21 mouse cellular contexts compared by ENCODE assay signal in the genomic region with DNA sequence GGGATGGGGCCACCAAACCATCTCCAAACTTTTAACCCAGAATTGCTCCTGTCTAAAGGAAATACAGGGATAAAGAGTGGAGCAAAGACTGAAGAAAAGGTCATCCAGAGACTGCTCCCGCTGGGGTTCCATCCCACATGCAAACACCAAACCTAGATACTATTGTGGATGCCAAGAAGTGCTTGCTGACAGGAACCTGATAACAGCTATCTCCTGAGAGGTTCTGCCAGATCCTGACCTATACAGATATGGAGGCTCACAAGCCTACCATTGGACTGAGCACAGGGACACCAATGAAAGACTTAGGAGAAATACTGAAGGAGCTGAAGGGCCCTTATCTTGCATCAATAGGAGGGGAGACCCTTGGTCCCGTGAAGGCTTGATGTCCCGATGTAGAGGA.
DNase-seq lines count a peak whose midpoint lies in the region; ATAC-seq and TF ChIP-seq lines count a peak whose summit lies in the region.
"Had no signal": no experiment of that assay in that cellular context is flagged by ENCODE, and none has a peak within 500 bp of the region (broad histone marks: within the 10 kb centered on the region; RNA-seq: fewer than 3 reads in every experiment).

No protein-coding gene starts in this region.

- no peak overlapping the region for H3K4me3 ChIP-seq in liver, embryonic 11.5 days (ENCODE audit: low read depth, low read length)
- H3K4me3 ChIP-seq in liver, embryonic 14.5 days (ENCODE audit: insufficient read depth in 1 of 2, low read depth in 2 of 2, low read length in 2 of 2), result no peak overlapping the region
- H3K4me3 ChIP-seq in kidney, embryonic 15.5 days (replicated peaks), result no peak overlapping the region
- no peak overlapping the region for H3K4me3 ChIP-seq in forebrain, embryonic 15.5 days
- H3K4me3 ChIP-seq: embryonic facial prominence, embryonic 15.5 days; erythroblast, embryonic 14.5 days; gastrocnemius, adult 2 months; hindbrain, embryonic 12.5 days had no signal

- peak; percentile 43 for ATAC-seq in liver, embryonic 11.5 days (replicated peaks; ENCODE audit: low FRiP score)
- peak; percentile 35; the same call in 1 of the 2 replicates for ATAC-seq in liver, embryonic 14.5 days (ENCODE audit: insufficient read depth)
- ATAC-seq in megakaryocyte progenitor cell, adult 5-6 weeks (replicated peaks; ENCODE audit: poor library complexity), result peak; percentile 39; the same call in 1 of the 2 replicates
- ATAC-seq in kidney, embryonic 15.5 days (replicated peaks; ENCODE audit: low FRiP score), result no peak
- no peak for ATAC-seq in forebrain, embryonic 15.5 days (replicated peaks)
- ATAC-seq: hindbrain, embryonic 16.5 days had no signal

- WGBS in liver, embryonic 11.5 days, result 61% methylated on average over 3 of the region's 3 CpGs
- WGBS in liver, embryonic 14.5 days (ENCODE audit: insufficient replicate concordance), result 45% methylated on average over 3 of the region's 3 CpGs
- WGBS in kidney, embryonic 15.5 days, result 89% methylated on average over 3 of the region's 3 CpGs
- WGBS in forebrain, embryonic 15.5 days, result 92% methylated on average over 3 of the region's 3 CpGs

- no peak overlapping the region for H3K4me2 ChIP-seq in liver, embryonic 11.5 days
- H3K4me2 ChIP-seq in liver, embryonic 14.5 days (ENCODE audit: low read depth), result no peak overlapping the region
- no peak overlapping the region for H3K4me2 ChIP-seq in kidney, embryonic 15.5 days
- H3K4me2 ChIP-seq in forebrain, embryonic 15.5 days (replicated peaks), result no peak overlapping the region
- H3K4me2 ChIP-seq: embryonic facial prominence, embryonic 15.5 days; hindbrain, embryonic 12.5 days had no signal

- no peak overlapping the region for H3K27ac ChIP-seq in liver, embryonic 11.5 days (ENCODE audit: low read depth, low read length)
- H3K27ac ChIP-seq in liver, embryonic 14.5 days, result no peak overlapping the region
- no peak overlapping the region for H3K27ac ChIP-seq in kidney, embryonic 15.5 days
- H3K27ac ChIP-seq in forebrain, embryonic 15.5 days (replicated peaks), result no peak overlapping the region
- H3K27ac ChIP-seq: embryonic facial prominence, embryonic 15.5 days; gastrocnemius, adult 2 months; hindbrain, embryonic 12.5 days had no signal

- no peaks in the 10 kb centered on the region for H3K9me3 ChIP-seq in liver, embryonic 11.5 days (ENCODE audit: control insufficient read depth, low read length)
- H3K9me3 ChIP-seq in liver, embryonic 14.5 days (ENCODE audit: control insufficient read depth, low read length), result no peaks in the 10 kb centered on the region
- H3K9me3 ChIP-seq in kidney, embryonic 15.5 days (replicated peaks), result no peaks in the 10 kb centered on the region
- no peaks in the 10 kb centered on the region for H3K9me3 ChIP-seq in forebrain, embryonic 15.5 days
- H3K9me3 ChIP-seq: embryonic facial prominence, embryonic 15.5 days; hindbrain, embryonic 12.5 days had no signal

- H3K9ac ChIP-seq in liver, embryonic 11.5 days (ENCODE audit: low read depth, low read length), result no peak overlapping the region
- H3K9ac ChIP-seq in liver, embryonic 14.5 days (replicated peaks), result no peak overlapping the region
- no peak overlapping the region for H3K9ac ChIP-seq in kidney, embryonic 15.5 days
- no peak overlapping the region for H3K9ac ChIP-seq in forebrain, embryonic 15.5 days (replicated peaks)
- H3K9ac ChIP-seq: embryonic facial prominence, embryonic 15.5 days; hindbrain, embryonic 12.5 days had no signal

- no peak for TF ChIP-seq EP300 in liver, embryonic 14.5 days (IDR thresholded peaks at IDR 0.05; ENCODE audit: low read depth)

- H3K36me3 ChIP-seq in liver, embryonic 11.5 days (ENCODE audit: control insufficient read depth, insufficient read depth, low read length), result no peaks in the 10 kb centered on the region
- H3K36me3 ChIP-seq in liver, embryonic 14.5 days (replicated peaks; ENCODE audit: control insufficient read depth, insufficient read depth, low read depth), result no peaks in the 10 kb centered on the region
- no peaks in the 10 kb centered on the region for H3K36me3 ChIP-seq in kidney, embryonic 15.5 days
- H3K36me3 ChIP-seq in forebrain, embryonic 15.5 days, result no peaks in the 10 kb centered on the region
- H3K36me3 ChIP-seq: embryonic facial prominence, embryonic 15.5 days; hindbrain, embryonic 12.5 days had no signal

- H3K27me3 ChIP-seq in liver, embryonic 11.5 days (replicated peaks; ENCODE audit: control insufficient read depth, insufficient read depth, low read length), result no peaks in the 10 kb centered on the region
- H3K27me3 ChIP-seq in liver, embryonic 14.5 days (ENCODE audit: control insufficient read depth, insufficient read depth, low read length), result no peaks in the 10 kb centered on the region
- H3K27me3 ChIP-seq in kidney, embryonic 15.5 days, result no peaks in the 10 kb centered on the region
- no peaks in the 10 kb centered on the region for H3K27me3 ChIP-seq in forebrain, embryonic 15.5 days
- H3K27me3 ChIP-seq: embryonic facial prominence, embryonic 15.5 days; hindbrain, embryonic 12.5 days had no signal

- H3K4me1 ChIP-seq in liver, embryonic 11.5 days (replicated peaks; ENCODE audit: control insufficient read depth, insufficient read depth, low read length), result no peaks in the 10 kb centered on the region
- no peaks in the 10 kb centered on the region for H3K4me1 ChIP-seq in liver, embryonic 14.5 days (replicated peaks; ENCODE audit: control insufficient read depth in 2 of 2, insufficient read depth in 2 of 2, low read length in 1 of 2)
- no peaks in the 10 kb centered on the region for H3K4me1 ChIP-seq in kidney, embryonic 15.5 days
- no peaks in the 10 kb centered on the region for H3K4me1 ChIP-seq in forebrain, embryonic 15.5 days
- H3K4me1 ChIP-seq: embryonic facial prominence, embryonic 15.5 days; hindbrain, embryonic 12.5 days had no signal

- no peak for DNase-seq in liver, embryonic 11.5 days (ENCODE audit: low spot score)
- no peak for DNase-seq in liver
- DNase-seq in liver, embryonic 14.5 days (ENCODE audit: low read depth in 3 of 3, low spot score in 3 of 3), result no peak
- DNase-seq in adrenal gland, postnatal 10 days, result no peak
- DNase-seq: adrenal gland, adult 2 months; adrenal gland, postnatal 36 days; cerebellum, adult 11 months; cerebellum, adult 8-10 months; cerebellum, postnatal 14 days; embryo, embryonic 11 days; gastrocnemius, adult 2 months; gastrocnemius, postnatal 25 days; heart, postnatal 10 days; heart, postnatal 4 days had no signal

- TF ChIP-seq CTCF in liver, embryonic 14.5 days (IDR thresholded peaks at IDR 0.05; ENCODE audit: low read depth), result no peak

Comparison
In these comparisons a context has a peak if more than half of its experiments do, and no peak if none do; other contexts are left out.
1. ATAC-seq: peak in liver, embryonic 11.5 days (single experiment), liver, embryonic 14.5 days (single experiment) and megakaryocyte progenitor cell, adult 5-6 weeks (single experiment); none in kidney, embryonic 15.5 days (single experiment) and forebrain, embryonic 15.5 days (single experiment).